Mouse (Mus musculus) WW6 (cell line): ENCODE results near the gene Rgma.

Source experiments
- DNase-seq: peaks from one replicate; pipeline ENCODE4 v3.0.0-alpha.2; 2013; ENCODE audit warnings: low read depth, low spot score

The Rgma gene

GRCm38 (mm10) chr7:73371587-73372321 lies 3.6 kb upstream of the Rgma start:
- DNase-seq: no peak

- no peak for DNase-seq
These were observed 2.8 kb upstream of the Rgma start for GRCm38 (mm10) chr7:73372352-73372970.

DNA sequence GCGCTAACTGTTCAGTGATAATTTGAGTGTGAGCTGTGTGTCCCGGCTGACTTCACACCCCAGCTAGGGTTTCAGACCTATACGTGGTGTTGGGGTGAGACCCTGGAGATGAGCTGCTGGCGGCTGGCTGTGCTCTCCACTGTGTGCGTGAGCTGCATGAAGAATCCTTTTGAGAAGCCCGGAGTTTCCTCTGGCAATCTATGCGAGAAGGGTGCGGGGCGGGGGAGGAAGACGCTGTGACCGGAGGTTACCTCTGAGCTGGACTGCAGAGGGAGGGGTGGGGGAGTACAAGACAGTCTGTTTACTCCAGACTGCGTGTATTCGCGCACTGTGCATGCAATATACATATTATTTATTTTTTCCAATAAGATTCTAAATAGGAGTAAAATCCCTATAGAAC lies 582 bp upstream of the Rgma start:
- no peak for DNase-seq

DNA sequence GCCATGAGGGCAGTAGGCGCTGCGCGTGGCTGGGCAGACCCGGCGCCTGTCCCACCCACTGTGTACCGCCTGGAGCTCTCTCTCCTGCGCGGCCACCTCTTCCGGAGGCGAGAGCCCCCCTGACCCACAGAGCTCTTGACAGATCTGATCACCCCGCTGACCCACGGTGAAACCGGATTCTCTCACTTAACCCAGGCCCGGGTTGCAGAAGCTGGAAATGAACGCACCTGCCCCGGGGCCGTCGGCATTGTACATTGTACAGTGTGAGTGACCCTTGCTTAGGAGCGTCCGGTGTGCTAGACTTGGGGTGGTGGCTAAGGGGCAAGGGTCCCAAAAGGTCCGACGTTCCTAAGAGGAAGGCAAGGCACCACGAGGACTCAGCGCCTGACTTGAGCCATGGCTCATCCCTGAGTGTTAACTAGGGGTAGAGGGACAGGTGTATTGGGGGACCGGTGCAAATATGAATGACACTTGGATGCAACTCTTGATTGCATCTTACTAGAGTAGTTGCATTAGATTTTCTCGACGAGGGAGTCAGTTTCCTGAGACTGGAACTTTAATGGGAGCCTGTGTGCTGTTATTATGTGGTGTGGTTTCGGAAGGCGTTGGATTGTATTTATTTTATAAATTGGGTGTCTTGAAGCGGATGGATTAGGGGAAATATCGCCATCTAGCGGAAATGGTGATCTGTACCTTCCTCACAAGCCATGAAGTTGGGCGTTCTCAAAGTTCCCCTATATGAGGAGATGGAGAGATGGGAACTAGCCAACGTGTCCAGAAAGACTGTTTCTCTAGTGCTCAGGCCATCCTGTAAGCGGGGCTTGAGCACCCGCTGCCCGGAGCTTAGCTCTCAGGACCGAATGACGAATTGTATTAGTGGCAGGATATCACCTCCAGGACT lies 1.0 kb downstream of the Rgma start:
- no peak for DNase-seq

GRCm38 (mm10) chr7:73377307-73377706 lies 2.0 kb downstream of the Rgma start:
- no peak for DNase-seq

DNA sequence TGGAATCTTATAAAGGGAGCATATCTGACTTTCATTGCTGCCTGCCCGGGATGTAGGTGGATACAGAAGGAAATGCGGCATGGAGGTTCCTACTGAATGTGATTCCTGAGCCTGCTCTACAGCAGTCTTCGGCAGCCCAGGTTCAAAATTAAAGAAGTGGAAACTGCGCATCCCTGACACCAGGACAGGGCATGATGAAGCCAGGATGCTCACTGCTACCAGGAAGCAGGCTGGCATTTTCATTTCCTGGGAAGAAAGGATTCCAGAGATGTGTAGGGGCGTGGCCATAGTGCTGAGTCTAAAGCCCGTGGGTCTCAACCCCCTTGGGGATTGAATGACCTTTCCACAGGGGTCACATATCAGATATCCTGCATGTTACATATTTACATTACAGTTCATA lies 2.7 kb downstream of the Rgma start:
- DNase-seq: no peak

- DNase-seq: no peak
These were observed 7.5 kb downstream of the Rgma start for GRCm38 (mm10) chr7:73382843-73383242.

DNA sequence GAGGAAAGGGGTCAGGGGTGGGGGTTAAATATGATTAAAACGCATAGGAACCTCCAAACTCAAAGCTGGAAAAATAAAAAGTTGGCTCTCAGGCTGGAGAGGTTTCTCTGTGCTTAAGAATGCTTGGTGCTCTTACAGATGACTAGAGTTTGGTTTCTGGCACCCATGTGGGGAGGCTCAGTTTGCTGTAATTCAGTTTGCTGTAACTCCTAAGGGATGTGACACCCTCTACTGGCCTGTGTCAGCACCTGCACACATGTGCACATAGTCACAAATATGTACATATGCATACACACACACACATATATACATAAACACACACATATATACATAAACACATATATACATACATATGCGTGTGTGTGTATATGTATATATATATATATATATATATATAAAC lies 13.6 kb downstream of the Rgma start:
- DNase-seq: no peak

- no peak for DNase-seq
These were observed 14.1 kb downstream of the Rgma start for GRCm38 (mm10) chr7:73389419-73389818.

GRCm38 (mm10) chr7:73389871-73390294 lies 14.6 kb downstream of the Rgma start:
- no peak for DNase-seq

GRCm38 (mm10) chr7:73390426-73391001 lies 15.2 kb downstream of the Rgma start:
- no peak for DNase-seq

- no peak for DNase-seq
These were observed 15.8 kb downstream of the Rgma start for GRCm38 (mm10) chr7:73391002-73391517.

DNA sequence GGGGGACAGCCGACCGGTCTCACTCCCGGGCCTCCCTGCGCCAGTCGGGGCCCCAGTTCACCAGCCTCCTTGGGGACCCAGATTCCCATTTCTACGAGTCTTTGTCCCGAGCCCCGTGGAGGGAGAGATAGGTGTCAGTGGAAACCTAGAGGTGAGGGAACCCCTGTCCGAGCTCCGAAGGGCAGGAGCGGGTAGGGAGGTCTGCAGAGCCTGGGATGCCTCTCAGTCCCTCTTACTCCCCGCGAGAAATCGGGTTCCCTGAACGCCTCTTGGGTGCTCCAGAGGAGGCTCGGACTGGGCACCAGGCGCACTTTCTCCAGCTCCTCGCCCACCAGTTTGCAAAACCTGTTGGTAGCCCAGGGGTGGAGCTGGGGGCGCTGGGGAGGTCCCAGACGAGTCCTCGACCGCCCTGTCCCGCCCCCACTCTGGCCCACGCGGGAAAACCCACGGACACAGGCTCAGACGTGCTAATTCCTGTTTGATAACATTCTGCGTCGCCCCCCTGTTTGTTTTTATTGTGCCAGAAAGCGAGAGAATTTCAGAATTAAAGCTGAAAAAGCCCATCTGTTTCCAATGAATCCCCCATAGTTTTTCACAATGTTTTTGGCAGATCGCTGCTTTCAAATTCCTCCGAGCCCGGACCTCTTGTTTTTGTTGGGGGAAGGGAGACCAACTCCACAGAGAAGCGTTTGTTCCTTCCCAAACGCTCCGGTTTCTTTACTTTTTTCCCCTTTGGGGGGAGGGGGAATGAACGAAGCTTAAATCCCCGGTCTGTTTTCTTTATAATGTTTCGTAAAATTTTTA lies 16.4 kb downstream of the Rgma start:
- no peak for DNase-seq

- DNase-seq: no peak
These were observed 17.1 kb downstream of the Rgma start for GRCm38 (mm10) chr7:73392359-73392758.

GRCm38 (mm10) chr7:73393307-73394012 lies 18.2 kb downstream of the Rgma start:
- DNase-seq: no peak

GRCm38 (mm10) chr7:73394013-73394409 lies 18.7 kb downstream of the Rgma start:
- DNase-seq: no peak

- no peak for DNase-seq
These were observed 23.0 kb downstream of the Rgma start for GRCm38 (mm10) chr7:73398319-73398718.

GRCm38 (mm10) chr7:73398806-73399442 lies 23.6 kb downstream of the Rgma start:
- no peak for DNase-seq

DNA sequence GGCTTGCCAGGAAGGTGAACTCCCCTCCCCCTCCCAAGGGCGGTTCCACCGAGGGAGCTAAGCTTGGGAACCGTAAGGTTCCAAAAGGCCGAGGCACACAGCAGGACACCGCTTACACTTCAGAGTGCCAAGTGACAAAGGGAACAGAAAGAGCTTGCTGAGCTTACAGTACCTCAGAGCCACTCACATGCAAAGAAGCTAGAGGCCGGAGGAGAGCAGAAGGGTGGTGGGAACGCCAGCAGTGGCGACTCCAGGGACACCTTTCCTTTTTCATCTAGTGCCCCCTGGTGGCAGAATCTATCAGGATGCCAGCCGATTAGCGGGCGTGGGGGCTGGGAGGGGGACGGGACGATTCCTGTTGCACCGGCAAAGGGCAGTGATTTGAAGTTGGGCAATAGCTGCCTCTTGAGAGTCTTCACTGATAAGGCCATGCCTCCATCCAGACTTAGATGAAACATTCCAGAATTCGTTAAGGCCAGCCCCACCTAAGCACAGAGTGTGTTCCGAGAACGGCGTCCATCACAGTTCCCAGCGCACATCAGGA lies 24.3 kb downstream of the Rgma start:
- peak; percentile 76 for DNase-seq
